Mouse (Mus musculus) retina, adult 2 months (tissue): ENCODE data around the gene Megf6.

Experiments
- DNase-seq: peaks from one replicate; pipeline ENCODE4 v3.0.0-alpha.2; 2012; ENCODE audit warnings: low read depth, low spot score

Gene Megf6

DNA sequence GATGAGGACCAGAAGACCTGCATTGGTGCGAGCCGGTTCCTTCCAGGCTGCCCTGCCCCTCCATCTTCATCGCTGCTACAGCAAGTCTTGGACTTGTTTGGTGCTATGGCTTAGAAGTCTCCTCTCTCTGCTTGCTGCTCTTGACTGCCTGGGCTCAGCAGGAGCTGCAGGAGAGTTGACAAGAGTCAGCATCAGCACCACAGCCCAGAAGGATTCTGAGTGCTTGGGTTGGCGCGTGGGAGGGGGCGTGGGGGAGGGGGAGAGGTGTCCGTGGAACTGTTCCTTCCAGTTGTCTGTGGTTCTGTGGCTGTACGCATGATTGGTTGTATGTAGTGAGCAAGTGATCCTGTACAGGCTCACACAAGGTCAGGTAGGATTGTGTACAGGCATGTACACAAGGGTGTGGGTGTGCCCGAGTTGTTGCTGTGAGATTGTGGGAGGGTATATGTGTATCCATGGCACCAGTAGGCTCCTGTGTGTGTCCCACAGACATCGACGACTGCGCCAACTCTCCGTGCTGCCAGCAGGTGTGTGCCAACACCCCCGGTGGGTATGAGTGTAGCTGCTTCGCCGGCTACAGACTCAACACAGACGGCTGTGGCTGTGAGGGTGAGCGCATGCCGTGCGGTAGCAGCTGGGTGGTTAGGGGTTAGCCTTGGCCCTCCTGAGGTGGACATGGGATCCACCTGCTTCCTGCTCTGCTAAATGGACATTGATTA lies 82.2 kb downstream of the Megf6 start:
- DNase-seq, result no peak

DNA sequence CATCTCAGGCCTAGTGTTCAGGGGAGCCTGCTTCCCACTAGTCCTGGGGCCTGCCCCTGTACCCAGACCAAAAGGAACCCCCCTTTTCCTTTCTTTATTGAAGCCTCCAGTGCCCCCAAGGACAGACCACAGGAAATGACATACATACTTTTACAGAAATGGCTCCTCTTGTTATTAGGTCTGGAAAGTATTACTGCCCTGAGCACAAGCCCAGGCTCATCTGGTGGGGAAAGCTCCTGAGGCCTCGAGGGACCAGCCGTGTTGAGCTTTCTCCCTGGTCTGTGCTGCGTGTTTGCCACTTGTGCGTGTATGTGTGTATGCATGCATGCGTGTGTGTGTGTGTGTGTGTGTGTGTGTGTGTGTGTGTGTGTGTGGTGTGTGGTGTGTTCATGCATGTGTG lies 90.2 kb downstream of the Megf6 start:
- DNase-seq, result no peak

- DNase-seq, result no peak
Observed at GRCm38 (mm10) chr4:154262071-154262470, 91.5 kb downstream of the Megf6 start.

GRCm38 (mm10) chr4:154267511-154267910 lies 97.0 kb downstream of the Megf6 start:
- no peak for DNase-seq

DNA sequence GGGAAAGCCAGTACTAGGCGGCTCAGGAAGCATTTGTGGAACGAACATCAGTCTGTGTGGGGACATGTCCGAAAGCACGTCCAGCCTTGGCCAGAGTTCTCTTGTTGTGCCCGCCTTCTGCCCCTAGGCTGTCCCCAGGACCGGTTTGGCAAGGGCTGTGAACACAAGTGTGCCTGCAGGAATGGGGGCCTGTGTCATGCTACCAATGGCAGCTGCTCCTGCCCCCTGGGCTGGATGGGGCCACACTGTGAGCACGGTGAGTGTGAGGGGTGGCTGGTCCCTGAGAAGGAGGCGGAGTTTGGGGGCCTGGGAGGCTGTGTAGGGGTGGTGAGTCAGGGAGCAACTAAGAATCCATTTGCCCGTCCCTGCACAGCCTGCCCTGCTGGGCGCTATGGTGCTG lies 99.0 kb downstream of the Megf6 start:
- DNase-seq, result no peak

- DNase-seq, result peak; percentile 34
Observed at GRCm38 (mm10) chr4:154273000-154273399, 102.5 kb downstream of the Megf6 start.

DNA sequence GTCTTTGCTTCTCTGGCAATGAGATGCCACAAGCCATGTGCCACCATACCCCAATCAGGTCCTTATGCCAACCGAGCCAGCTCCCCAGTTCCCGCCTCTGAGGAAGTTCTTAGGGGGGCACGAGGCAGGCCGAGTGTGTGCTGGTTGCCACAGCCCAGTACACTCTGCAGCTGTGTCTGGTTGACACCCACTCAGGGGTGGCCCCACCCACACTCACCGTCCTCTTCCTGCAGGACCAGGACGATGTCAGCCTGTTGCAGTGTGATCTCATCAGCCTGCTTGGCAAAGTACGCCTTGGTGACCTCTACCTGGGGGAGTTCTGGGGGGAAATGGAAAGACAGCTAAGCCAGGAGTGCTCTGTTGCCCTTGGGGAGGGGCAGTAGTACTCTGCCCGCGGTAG lies 109.0 kb downstream of the Megf6 start:
- no peak for DNase-seq

- no peak for DNase-seq
Observed at GRCm38 (mm10) chr4:154283671-154284070, 113.1 kb downstream of the Megf6 start.

GRCm38 (mm10) chr4:154293735-154294201 lies 123.2 kb downstream of the Megf6 start:
- DNase-seq, result no peak

- no peak for DNase-seq
Observed at GRCm38 (mm10) chr4:154294262-154294731, 123.8 kb downstream of the Megf6 start.

- no peak for DNase-seq
Observed at GRCm38 (mm10) chr4:154297761-154298160, 127.2 kb downstream of the Megf6 start.

DNA sequence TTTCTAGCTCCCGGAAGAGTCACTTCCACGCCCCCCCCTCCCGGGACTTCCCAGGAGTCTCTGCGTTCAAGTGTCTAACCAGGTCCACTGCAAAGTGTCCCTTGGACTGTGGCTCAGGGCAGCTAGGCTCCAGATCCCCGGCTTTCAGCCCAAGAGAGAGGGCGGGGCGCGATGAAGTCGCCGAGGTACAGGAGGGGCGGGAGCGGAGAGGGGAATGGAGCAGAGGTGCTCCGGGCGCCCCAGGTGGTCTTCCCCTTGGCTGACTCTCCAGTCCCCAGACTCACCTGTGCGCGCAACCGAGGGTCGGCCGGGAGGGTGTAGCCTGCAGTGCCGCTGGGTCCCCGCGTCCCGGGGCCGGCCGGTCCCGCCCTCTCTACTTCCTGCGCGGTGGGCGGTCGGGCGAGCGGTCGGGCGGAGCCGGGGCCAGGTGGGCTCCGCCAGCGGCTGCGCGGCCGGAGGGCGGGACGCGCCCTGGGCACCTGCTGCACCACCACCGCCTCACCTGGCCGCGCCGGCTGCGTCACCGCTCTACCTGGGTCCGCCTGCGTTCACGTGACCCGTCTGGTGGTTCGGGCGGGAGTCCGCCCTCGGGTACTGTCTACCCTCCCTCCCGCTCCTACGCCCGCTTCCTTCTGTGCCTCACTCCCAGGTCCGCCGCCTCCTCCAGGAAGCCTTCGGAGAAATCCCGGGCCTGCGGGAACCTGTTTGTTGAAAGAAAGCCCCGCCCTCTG lies 129.2 kb downstream of the Megf6 start:
- DNase-seq, result no peak

GRCm38 (mm10) chr4:154301466-154301881 lies 130.9 kb downstream of the Megf6 start, which contains the start of gene Arhgef16:
Arhgef16 (minus strand) TSS chr4:154301676.
- DNase-seq, result peak; percentile 22

DNA sequence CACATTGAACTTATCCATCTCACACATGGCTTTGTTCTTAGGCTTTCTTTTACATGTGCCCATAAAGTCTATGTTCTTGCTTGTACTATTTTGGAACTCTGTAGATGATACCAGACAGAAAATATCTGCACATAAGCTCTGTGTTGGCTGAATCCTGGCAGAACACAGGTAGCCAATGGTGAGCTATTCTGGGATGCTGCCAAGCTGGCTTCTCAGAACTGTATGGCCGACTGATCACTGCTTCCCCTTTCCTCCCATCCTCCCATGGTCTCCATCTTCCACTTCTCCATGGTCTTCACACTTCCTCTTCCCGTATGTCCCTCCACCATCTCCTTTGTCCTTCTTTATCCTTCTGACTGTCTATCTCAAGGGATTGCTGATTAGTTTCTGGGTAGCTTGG lies 138.6 kb downstream of the Megf6 start:
- no peak for DNase-seq

DNA sequence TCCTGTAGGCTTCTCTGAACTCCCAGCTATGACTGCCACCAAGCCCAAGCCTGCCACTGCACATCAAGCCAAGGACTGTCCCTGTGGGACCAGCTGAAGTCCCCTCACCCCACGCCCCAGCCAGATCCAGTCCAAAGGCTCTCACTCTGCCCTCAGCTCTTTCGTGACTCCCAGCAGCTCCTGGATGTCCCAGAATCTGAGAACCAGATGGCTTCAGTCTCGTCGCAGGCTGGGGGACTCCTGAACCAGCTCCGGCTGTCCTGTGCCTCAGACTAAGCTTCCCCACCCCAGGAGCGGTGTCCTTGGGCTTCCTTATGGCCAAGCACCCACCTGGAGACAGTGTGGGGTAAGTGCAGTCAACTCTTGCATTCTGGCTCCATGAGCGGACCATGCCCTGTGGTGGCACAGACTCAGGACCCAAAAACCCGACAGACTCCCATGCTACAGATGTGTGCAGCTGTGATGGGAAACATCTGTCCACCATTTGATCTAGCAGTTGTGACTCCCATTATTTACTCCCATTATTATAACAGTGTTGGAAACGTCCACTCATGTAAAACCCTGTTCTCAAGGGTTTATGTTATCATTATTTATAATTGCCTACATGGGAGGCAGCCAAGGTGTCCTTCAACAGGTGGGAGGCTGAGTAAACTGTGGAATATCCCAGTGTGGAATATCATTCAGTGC lies 140.2 kb downstream of the Megf6 start:
- DNase-seq, result no peak

DNA sequence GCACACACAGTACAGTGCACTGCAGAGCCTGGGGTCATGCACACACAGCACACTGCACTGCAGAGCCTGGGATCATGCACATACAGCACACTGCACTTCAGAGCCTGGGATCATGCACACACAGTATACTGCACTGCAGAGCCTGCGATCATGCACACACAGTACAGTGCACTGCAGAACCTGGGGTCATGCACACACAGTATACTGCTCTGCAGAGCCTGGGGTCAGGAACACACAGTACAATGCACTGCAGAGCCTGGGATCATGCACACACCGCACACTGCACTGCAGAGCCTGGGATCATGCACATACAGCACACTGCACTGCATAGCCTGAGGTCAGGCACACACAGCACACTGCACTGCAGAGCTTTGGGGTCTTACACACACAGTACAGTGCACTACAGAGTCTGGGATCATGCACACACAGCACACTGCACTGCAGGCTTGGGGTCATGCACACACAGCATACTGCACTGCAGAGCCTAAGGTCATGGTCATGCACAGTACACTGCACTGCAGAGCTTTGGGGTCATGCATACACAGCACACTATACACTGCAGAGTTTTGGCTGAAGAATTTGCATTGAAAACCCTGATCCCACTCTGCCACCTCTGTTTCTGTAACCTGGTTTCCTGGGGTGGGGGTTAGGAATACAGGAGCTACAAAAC lies 141.7 kb downstream of the Megf6 start:
- DNase-seq, result no peak

GRCm38 (mm10) chr4:154312935-154313621 lies 142.5 kb downstream of the Megf6 start:
- DNase-seq, result peak; percentile 20

- DNase-seq, result no peak
Observed at GRCm38 (mm10) chr4:154313622-154313967, 143.1 kb downstream of the Megf6 start.
